Mouse (Mus musculus) embryonic facial prominence, embryonic 13.5 days (tissue): ENCODE measurements at regions not wholly inside any gene's neighbourhood (a gene's known extent, or its start where the extent isn't known, plus 50 kb on each side); places are given as distances from the start of the nearest gene placed in this dataset.

Experiments used
- ATAC-seq: fragments of 200-750 bp; cut with Nextera tagmentation; 2 replicates; pipeline ENCODE4 v1.8.0; 2017; ENCODE audit warnings: low read depth; ENCODE audit not compliant: insufficient number of reproducible peaks, insufficient read depth, low FRiP score, low TSS enrichment
- H3K27ac ChIP-seq: fragments of 300-500 bp; sonication (generic); 2 replicates; pipeline ENCODE4 v1.5.1; 2015; ENCODE audit warnings: moderate library complexity, mild to moderate bottlenecking, inconsistent platforms
- H3K27me3 ChIP-seq: fragments of 300-500 bp; sonication (generic); 2 replicates; pipeline ENCODE4 v1.6.1; 2015; ENCODE audit warnings: mild to moderate bottlenecking, inconsistent platforms
- H3K36me3 ChIP-seq: fragments of 300-500 bp; sonication (generic); 2 replicates; pipeline ENCODE4 v1.6.1; 2015; ENCODE audit warnings: mild to moderate bottlenecking, inconsistent platforms
- H3K4me1 ChIP-seq: fragments of 300-500 bp; sonication (generic); 2 replicates; pipeline ENCODE4 v1.6.1; 2015; ENCODE audit warnings: inconsistent platforms
- H3K4me2 ChIP-seq: fragments of 300-500 bp; sonication (generic); 2 replicates; pipeline ENCODE4 v1.6.1; 2015; ENCODE audit warnings: moderate library complexity, mild to moderate bottlenecking, inconsistent platforms
- H3K4me3 ChIP-seq: fragments of 300-500 bp; sonication (generic); 2 replicates; pipeline ENCODE4 v1.5.1; 2015; ENCODE audit warnings: mild to moderate bottlenecking, inconsistent platforms
- H3K9ac ChIP-seq: fragments of 300-500 bp; sonication (generic); 2 replicates; pipeline ENCODE4 v1.6.1; 2015; ENCODE audit warnings: mild to moderate bottlenecking, inconsistent platforms
- H3K9me3 ChIP-seq: fragments of 300-500 bp; sonication (generic); 2 replicates; pipeline ENCODE4 v1.6.1; 2016; ENCODE audit warnings: inconsistent platforms
- WGBS: fragments of 180-500 bp; shearing (Covaris S2); methylation state at CpG from one replicate; pipeline ENCODE4 v1.1.7; 2015; ENCODE audit warnings: mixed read lengths; 5-methylcytosine and 5-hydroxymethylcytosine counted together

GRCm38 (mm10) chr3:128787686-128788085 lies 412.0 kb upstream of the Pitx2 start:
- WGBS, result 71% methylated on average over 5 of the region's 5 CpGs
- ATAC-seq, result no peak
- H3K36me3 ChIP-seq, result no peaks in the 10 kb centered on the region

GRCm38 (mm10) chr3:128795931-128796330 lies 403.7 kb upstream of the Pitx2 start:
- no peak for ATAC-seq
- H3K27ac ChIP-seq, result no peak overlapping the region
- no peaks in the 10 kb centered on the region for H3K36me3 ChIP-seq
- no peak overlapping the region for H3K4me2 ChIP-seq
- WGBS, result 75% methylated on average over 2 of the region's 2 CpGs
- H3K4me3 ChIP-seq, result no peak overlapping the region
- no peaks in the 10 kb centered on the region for H3K27me3 ChIP-seq
- H3K9me3 ChIP-seq, result no peaks in the 10 kb centered on the region
- no peak overlapping the region for H3K9ac ChIP-seq
- no peaks in the 10 kb centered on the region for H3K4me1 ChIP-seq

More at GRCm38 (mm10) chr3:128787686-128788085, 412.0 kb upstream of the Pitx2 start:
- H3K27ac ChIP-seq, result no peak overlapping the region
- H3K4me1 ChIP-seq, result no peaks in the 10 kb centered on the region
- H3K4me3 ChIP-seq, result no peak overlapping the region
- no peaks in the 10 kb centered on the region for H3K27me3 ChIP-seq
- no peaks in the 10 kb centered on the region for H3K9me3 ChIP-seq
- H3K9ac ChIP-seq, result no peak overlapping the region
- no peak overlapping the region for H3K4me2 ChIP-seq

GRCm38 (mm10) chr3:128797829-128798228 lies 401.8 kb upstream of the Pitx2 start:
- 78% methylated on average over 1 of the region's 1 CpGs for WGBS
- Histone ChIP-seq H3K36me3 (no peaks in the 10 kb centered on the region), H3K9me3 (no peaks in the 10 kb centered on the region), H3K4me2 (no peak overlapping the region), H3K9ac (no peak overlapping the region), H3K4me1 (no peaks in the 10 kb centered on the region), H3K27ac (no peak overlapping the region), H3K4me3 (no peak overlapping the region), H3K27me3 (no peaks in the 10 kb centered on the region)
- no peak for ATAC-seq

DNA sequence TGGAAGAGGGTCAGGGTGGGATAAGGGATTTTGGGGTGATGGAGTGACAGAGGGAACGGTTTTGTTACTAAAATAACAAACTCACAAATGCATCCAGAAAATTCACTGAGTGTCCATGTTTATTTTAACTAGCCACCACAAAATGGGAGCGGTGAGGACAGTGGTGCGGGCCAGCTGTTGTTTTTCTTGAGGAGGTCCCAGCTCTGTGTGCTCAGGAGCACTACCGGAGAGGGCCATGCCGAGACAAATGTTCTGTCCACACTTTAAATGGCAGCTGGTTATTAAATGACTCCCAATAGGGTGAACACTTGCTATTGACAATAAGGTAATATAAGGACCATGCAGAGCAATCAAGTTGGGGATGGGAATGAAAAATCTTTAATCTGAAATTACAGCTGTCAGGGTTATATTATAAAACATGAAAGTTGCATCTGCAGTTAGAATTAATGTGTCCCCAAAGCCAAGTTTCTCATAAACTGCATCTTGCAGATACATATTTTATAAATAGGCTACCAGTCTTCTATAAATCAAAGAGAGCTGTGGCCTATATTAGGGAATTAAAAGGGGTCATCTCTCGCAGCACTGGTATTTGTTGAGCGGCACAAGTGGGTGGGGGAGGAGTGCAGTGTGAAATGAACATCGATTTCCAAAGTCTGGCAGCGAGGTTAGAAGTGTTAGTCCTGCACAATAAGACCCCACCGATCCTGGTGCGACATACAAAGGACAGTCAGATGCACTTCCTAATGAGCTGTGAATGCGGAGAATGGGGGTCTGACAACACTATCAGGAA lies 370.1 kb upstream of the Pitx2 start:
- no peak overlapping the region for H3K4me3 ChIP-seq
- no peak overlapping the region for H3K9ac ChIP-seq
- 77% methylated on average over 12 of the region's 12 CpGs for WGBS
- no peak overlapping the region for H3K4me2 ChIP-seq
- H3K9me3 ChIP-seq, result no peaks in the 10 kb centered on the region
- no peaks in the 10 kb centered on the region for H3K27me3 ChIP-seq
- no peak overlapping the region for H3K27ac ChIP-seq
- ATAC-seq, result no peak
- no peaks in the 10 kb centered on the region for H3K4me1 ChIP-seq
- H3K36me3 ChIP-seq, result no peaks in the 10 kb centered on the region

DNA sequence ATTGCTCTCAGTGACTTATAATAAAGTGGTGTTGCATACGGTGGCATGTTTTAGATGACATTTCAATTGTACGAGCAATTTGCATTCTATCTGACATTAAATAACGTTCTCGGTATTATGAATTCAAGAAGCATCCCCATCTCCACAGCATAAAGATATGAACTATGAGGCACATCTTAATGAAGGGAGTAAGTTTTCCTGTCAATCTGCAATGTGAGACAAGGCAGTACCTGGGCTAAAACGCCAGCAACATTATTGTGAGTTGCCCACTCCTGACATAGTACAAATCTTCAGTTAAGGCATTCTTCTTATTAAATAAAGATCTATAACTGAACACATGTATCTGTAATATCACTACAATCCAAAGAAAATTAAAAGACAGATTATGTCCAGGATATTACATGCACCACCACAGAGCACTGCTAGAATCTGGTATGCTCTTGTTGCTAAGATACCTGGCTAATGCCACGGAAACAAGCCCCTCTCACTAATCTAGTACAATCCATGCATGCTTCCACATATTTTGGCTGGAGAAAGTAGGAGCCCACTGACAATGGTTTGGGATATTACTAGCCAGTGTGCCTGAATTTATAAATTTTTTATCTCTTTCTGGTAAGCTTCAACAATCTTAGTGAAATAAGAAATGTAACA lies 349.2 kb upstream of the Pitx2 start:
- no peak for ATAC-seq
- no peak overlapping the region for H3K27ac ChIP-seq
- H3K4me2 ChIP-seq, result no peak overlapping the region
- 70% methylated on average over 6 of the region's 6 CpGs for WGBS
- H3K27me3 ChIP-seq, result no peaks in the 10 kb centered on the region
- 0 out of 2 replicates have a peak, but pooled peaks cover 5% of the 10 kb centered on the region for H3K4me1 ChIP-seq
- no peak overlapping the region for H3K4me3 ChIP-seq
- H3K36me3 ChIP-seq, result no peaks in the 10 kb centered on the region
- no peak overlapping the region for H3K9ac ChIP-seq
- H3K9me3 ChIP-seq, result no peaks in the 10 kb centered on the region

DNA sequence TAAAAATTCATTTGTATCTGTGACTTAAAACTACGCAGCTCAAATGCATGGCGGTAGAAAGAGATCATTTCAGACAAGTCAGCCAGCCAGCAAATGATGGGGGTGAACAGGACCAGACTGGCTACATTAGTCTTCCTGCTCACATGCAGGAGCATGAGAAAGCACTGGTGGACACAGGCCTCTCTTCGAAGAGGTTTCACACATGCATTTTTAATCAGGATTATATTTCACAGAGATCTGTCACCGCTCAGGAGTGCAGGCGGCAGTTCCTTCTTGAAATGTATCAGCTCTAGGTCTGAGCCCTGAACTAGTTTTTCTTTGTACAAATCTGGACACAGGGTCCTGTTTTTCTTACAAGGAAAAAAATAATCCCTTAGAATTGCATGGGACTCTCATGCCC lies 343.2 kb upstream of the Pitx2 start:
- peaks cover 8% of the 10 kb centered on the region; the same call in 1 of the 2 replicates for H3K4me1 ChIP-seq
- H3K36me3 ChIP-seq, result no peaks in the 10 kb centered on the region
- H3K27me3 ChIP-seq, result no peaks in the 10 kb centered on the region
- no peaks in the 10 kb centered on the region for H3K9me3 ChIP-seq
- H3K27ac ChIP-seq, result no peak overlapping the region
- H3K4me2 ChIP-seq, result no peak overlapping the region
- no peak overlapping the region for H3K9ac ChIP-seq
- no peak for ATAC-seq
- WGBS, result 22% methylated on average over 5 of the region's 5 CpGs
- H3K4me3 ChIP-seq, result no peak overlapping the region

- no peak overlapping the region for H3K27ac ChIP-seq
- 36% methylated on average over 10 of the region's 10 CpGs for WGBS
- no peak overlapping the region for H3K9ac ChIP-seq
- H3K4me3 ChIP-seq, result no peak overlapping the region
- ATAC-seq, result no peak
- no peaks in the 10 kb centered on the region for H3K36me3 ChIP-seq
- H3K4me1 ChIP-seq, result 0 out of 2 replicates have a peak, but pooled peaks cover 3% of the 10 kb centered on the region
- H3K4me2 ChIP-seq, result no peak overlapping the region
- no peaks in the 10 kb centered on the region for H3K9me3 ChIP-seq
- 0 out of 2 replicates have a peak, but pooled peaks cover 3% of the 10 kb centered on the region for H3K27me3 ChIP-seq
Measured at GRCm38 (mm10) chr3:128881685-128882444, 317.8 kb upstream of the Pitx2 start.

DNA sequence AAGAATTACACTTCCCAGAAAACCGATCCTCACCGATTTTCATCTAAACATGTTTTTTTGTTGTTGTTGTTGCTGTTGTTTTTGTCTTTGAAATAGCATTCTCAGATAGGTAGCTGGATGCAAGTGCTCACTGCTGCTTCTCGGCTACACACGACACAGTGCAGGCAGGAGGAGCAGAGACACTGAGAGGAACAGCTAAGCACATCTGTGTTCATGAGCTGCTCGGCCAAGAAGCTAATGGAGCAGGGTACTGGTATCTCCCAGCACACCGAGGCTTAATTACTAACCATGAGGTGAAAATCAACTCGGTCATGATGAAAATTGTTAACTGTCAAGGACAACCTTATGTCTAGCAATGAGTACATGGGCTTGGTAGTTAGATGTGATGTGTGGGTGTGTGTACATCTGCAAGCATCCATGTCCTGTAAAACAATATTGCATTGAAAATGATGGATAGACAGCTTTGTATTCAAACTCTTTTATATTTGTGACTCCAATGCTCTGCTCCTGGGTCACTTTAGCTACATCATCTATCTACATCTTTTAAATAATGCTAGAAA lies 316.0 kb upstream of the Pitx2 start:
- Histone ChIP-seq H3K27me3 (0 out of 2 replicates have a peak, but pooled peaks cover 3% of the 10 kb centered on the region), H3K4me1 (0 out of 2 replicates have a peak, but pooled peaks cover 3% of the 10 kb centered on the region), H3K9ac (no peak overlapping the region), H3K27ac (no peak overlapping the region), H3K36me3 (no peaks in the 10 kb centered on the region), H3K9me3 (no peaks in the 10 kb centered on the region), H3K4me2 (no peak overlapping the region), H3K4me3 (no peak overlapping the region)
- no peak for ATAC-seq
- 55% methylated on average over 7 of the region's 7 CpGs for WGBS

DNA sequence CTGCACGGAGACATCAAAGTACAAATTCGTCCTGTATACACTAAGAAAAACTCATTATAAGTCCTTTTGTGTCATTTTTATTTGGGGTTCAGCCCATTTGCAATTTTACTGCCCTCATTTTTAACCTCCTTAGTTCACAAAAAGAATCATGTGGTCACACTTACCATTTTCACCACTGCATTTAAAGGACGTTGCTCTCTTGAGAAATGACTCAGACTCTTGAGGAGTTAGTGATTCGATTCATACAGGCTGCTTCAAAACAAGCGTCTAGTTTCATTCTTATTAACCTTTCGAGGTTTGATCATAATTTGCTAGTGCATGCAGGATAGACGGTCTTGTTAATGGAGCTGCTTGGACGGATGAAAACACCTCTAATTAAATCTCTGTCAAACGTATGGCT lies 313.0 kb upstream of the Pitx2 start:
- 0 out of 2 replicates have a peak, but pooled peaks cover 2% of the 10 kb centered on the region for H3K4me1 ChIP-seq

DNA sequence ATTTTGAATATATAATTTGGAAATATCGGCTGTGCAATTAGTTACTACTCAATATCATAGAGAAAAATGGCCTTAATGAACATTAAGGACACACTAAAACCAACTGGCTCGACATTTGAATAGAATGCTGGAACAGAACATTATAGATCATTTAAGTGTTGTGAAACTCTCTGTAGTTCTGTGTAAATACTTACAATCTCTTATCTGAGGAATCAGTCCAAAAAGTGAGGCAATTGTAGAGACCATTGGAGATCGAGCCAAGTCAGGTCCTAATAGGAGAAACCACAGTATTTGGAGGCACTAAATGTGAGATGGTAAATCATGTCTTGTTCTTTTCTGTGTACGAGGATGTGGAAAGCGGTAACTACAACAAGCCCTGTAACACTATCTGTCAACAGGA lies 308.6 kb upstream of the Pitx2 start:
- H3K4me3 ChIP-seq, result no peak overlapping the region
- H3K27ac ChIP-seq, result no peak overlapping the region
- no peaks in the 10 kb centered on the region for H3K36me3 ChIP-seq
- H3K9ac ChIP-seq, result no peak overlapping the region
- no peak overlapping the region for H3K4me2 ChIP-seq
- H3K9me3 ChIP-seq, result no peaks in the 10 kb centered on the region
- ATAC-seq, result no peak
- H3K27me3 ChIP-seq, result no peaks in the 10 kb centered on the region
- H3K4me1 ChIP-seq, result no peaks in the 10 kb centered on the region
- 83% methylated on average over 5 of the region's 5 CpGs for whole genome bisulfite sequencing

More for the DNA sequence above, 313.0 kb upstream of the Pitx2 start:
- Histone ChIP-seq H3K27me3 (0 out of 2 replicates have a peak, but pooled peaks cover 3% of the 10 kb centered on the region), H3K4me3 (no peak overlapping the region), H3K9me3 (no peaks in the 10 kb centered on the region), H3K4me2 (no peak overlapping the region), H3K9ac (no peak overlapping the region), H3K36me3 (no peaks in the 10 kb centered on the region), H3K27ac (no peak overlapping the region)
- 42% methylated on average over 9 of the region's 9 CpGs for WGBS
- no peak for ATAC-seq

DNA sequence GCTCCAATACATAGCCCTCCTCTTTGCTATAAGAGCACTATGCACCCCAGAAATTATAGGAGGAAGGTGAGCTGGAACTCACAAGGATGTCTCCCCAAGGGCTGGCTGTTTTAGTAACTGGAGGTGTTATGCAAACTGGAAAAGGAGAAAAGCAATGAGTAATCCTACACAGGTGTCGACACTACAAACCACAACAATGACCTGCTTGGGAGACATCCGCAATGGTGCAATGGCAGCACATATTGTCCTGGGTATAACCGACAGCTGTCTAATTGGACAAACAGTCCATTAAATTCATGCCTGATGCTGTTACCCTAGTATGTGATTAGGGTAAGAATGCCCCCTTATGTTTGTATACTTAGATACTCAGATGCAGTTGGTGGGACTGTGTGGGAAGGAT lies 303.1 kb upstream of the Pitx2 start:
- WGBS, result 90% methylated on average over 3 of the region's 3 CpGs
- Histone ChIP-seq H3K27ac (no peak overlapping the region), H3K4me3 (no peak overlapping the region), H3K9me3 (no peaks in the 10 kb centered on the region), H3K36me3 (no peaks in the 10 kb centered on the region), H3K4me1 (no peaks in the 10 kb centered on the region), H3K27me3 (no peaks in the 10 kb centered on the region), H3K4me2 (no peak overlapping the region), H3K9ac (no peak overlapping the region)
- ATAC-seq, result no peak
